Mouse (Mus musculus): ENCODE data around the gene G6pdx. TPM values are rescaled to one million over a fixed set of nuclear protein-coding genes. Genes with fewer than 3 reads are reported as not detected.
A peak's percentile ranks its signal among the peaks of the same experiment; 100 is the strongest.

G6pdx gene
- 35.0 and 37.0 TPM in 2 replicates for polyA plus RNA-seq (2011; ENCODE audit: insufficient read depth, insufficient read length, low read depth, missing spikeins)

DNA sequence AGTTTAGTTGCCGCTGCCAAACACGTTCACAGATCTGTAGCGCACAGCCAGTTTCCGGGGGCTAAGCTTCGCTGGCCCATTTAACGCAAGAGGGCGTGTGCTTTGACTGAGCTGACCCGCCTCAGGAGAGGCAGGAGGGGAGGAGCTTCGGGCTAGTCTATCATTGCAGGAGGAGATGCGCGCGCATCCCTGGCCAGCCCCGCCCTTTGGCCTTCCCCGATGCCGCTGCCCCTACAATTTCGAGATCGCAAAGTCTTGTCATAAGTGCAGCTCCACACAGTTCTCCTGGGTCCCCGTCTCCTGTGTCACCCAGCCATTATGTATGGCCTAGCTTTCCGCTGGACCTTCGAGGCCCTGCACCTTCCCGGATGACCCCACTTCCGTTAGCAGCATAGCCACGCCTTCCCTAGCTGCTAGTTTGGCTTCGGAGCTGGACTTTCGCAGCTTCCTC, at the start of gene G6pdx:
Gene G6pdx, minus strand, starts transcription at position 369 of the 451 bp plus-strand sequence.
- Histone ChIP-seq H3K27ac (ENCODE audit: insufficient read depth, low read length) (peak within 1 kb of the TSS; percentile 76), H3K36me3 (ENCODE audit: control insufficient read depth, insufficient read depth, low read length, poor library complexity, severe bottlenecking) (no peaks in the 10 kb centered on the region; the same call in 1 of the 2 replicates), H3K4me1 (ENCODE audit: control insufficient read depth, insufficient read depth, low read length) (no peaks in the 10 kb centered on the region), H3K9me3 (replicated peaks; ENCODE audit: control insufficient read depth, insufficient read depth, low read length, poor library complexity, severe bottlenecking) (no peaks in the 10 kb centered on the region), H3K27me3 (ENCODE audit: control insufficient read depth, insufficient read depth, low read length, poor library complexity, severe bottlenecking) (no peaks in the 10 kb centered on the region), H3K4me3 (ENCODE audit: low read depth, low read length) (peak within 1 kb of the TSS; percentile 92), H3K9ac (ENCODE audit: low read depth, poor library complexity, severe bottlenecking) (peak within 1 kb of the TSS; percentile 79)
- no peak for TF ChIP-seq CTCF (IDR thresholded peaks at IDR 0.05; ENCODE audit: low read depth, low read length)
- TF ChIP-seq POLR2A (IDR thresholded peaks at IDR 0.05; ENCODE audit: insufficient read depth, low read length) = peak; percentile 60
- TF ChIP-seq EP300 (IDR thresholded peaks at IDR 0.05; ENCODE audit: insufficient read depth, low read depth, low read length) = 0 out of 2 replicates have a peak, but pooled peaks have one; percentile 10

DNA sequence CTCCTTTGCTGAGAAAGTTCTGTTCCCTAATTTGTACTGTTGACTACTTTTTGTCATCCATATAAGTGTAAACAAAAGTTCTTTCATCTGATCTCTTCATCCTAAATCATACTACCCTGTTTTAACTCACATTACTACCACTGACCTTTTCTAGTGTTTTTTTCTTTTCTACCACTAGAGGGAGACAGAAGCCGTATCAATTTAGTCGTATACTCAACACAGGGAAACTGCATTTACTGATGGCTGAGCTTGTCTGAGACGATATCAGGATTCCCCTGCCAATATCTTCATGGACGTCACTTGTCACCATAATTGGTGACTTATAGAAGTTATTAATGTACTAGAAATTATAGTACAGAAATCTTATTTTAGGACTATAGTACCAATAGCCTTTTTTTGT, 23.8 kb upstream of the G6pdx start:
- Histone ChIP-seq H3K4me1 (ENCODE audit: control insufficient read depth, insufficient read depth, low read length) (no peaks in the 10 kb centered on the region), H3K9me3 (replicated peaks; ENCODE audit: control insufficient read depth, insufficient read depth, low read length, poor library complexity, severe bottlenecking) (no peaks in the 10 kb centered on the region), H3K9ac (ENCODE audit: low read depth, poor library complexity, severe bottlenecking) (no peak overlapping the region), H3K27ac (ENCODE audit: insufficient read depth, low read length) (no peak overlapping the region), H3K4me3 (ENCODE audit: low read depth, low read length) (no peak overlapping the region), H3K36me3 (ENCODE audit: control insufficient read depth, insufficient read depth, low read length, poor library complexity, severe bottlenecking) (no peaks in the 10 kb centered on the region), H3K27me3 (ENCODE audit: control insufficient read depth, insufficient read depth, low read length, poor library complexity, severe bottlenecking) (no peaks in the 10 kb centered on the region)
- no peak for TF ChIP-seq EP300 (IDR thresholded peaks at IDR 0.05; ENCODE audit: insufficient read depth, low read depth, low read length)

DNA sequence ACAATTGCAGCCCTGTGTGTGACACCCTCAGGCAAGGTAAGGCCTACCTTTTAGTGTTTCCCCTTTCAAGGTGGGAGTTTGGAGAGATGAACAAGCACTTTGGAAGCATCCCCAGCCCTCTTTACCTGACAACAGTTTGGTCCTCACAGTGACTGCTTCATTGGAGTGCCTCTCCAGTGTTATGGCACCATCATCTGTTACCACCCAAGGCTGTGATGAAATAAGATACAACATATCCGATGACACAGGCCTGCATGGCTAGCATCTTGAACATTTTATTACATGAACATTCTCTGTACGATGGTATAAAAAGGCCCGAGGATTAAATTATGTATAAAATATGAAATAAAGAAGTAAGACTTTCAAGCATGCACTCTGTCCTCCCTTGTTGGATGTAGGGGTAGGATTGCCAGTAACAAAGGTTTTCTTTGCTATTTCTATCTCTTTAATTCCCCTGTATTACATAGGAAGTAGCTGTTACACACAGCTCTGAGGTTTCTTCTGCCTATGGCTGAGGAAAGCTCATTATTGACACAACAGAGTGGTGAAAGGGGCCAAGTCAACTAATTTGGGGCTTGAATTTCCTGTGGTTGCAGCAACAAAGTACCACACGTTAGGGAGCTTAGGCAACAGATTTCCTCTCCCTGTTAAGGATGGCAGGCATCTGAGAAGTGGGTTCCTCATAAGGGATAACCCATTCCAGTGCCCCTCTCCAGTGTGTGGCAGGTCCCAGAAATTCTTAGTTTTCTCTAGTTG, 22.3 kb upstream of the G6pdx start:
- H3K4me1 ChIP-seq (ENCODE audit: control insufficient read depth, insufficient read depth, low read length) = no peaks in the 10 kb centered on the region
- TF ChIP-seq EP300 (IDR thresholded peaks at IDR 0.05; ENCODE audit: insufficient read depth, low read depth, low read length) (no peak), CTCF (IDR thresholded peaks at IDR 0.05; ENCODE audit: low read depth, low read length) (no peak), POLR2A (IDR thresholded peaks at IDR 0.05; ENCODE audit: insufficient read depth, low read length) (no peak)
- H3K4me3 ChIP-seq (ENCODE audit: low read depth, low read length) = no peak overlapping the region
- H3K9me3 ChIP-seq (replicated peaks; ENCODE audit: control insufficient read depth, insufficient read depth, low read length, poor library complexity, severe bottlenecking) = no peaks in the 10 kb centered on the region
- H3K27me3 ChIP-seq (ENCODE audit: control insufficient read depth, insufficient read depth, low read length, poor library complexity, severe bottlenecking) = no peaks in the 10 kb centered on the region
- no peak overlapping the region for H3K27ac ChIP-seq (ENCODE audit: insufficient read depth, low read length)
- no peak overlapping the region for H3K9ac ChIP-seq (ENCODE audit: low read depth, poor library complexity, severe bottlenecking)
- no peaks in the 10 kb centered on the region for H3K36me3 ChIP-seq (ENCODE audit: control insufficient read depth, insufficient read depth, low read length, poor library complexity, severe bottlenecking)

DNA sequence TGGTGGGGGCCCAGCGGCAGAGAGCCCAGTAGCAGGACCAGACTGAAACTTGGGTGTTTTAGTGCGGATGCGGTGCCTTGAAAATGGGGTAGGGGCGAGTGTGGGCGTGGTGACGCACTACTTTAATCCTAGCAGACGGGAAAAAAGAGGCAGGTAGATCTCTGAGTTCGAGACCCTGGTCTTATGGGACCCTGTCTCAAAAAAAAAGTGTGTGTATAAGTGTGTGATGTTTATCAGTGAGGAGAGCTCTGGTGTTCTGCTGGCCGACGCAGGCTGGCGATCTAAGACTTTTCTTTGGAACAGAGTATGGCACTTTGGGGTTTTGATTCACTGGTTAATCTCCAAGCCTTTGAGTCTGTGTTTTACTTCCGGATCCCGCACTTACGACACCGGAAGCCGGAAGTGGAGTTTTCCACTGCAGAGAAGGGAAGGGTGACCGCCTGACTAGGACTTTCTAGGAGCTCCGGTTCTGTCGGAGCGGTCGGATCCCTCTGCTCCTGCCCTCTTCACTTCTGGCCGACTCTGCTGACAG, 362 bp upstream of the G6pdx start:
- Histone ChIP-seq H3K4me1 (ENCODE audit: control insufficient read depth, insufficient read depth, low read length) (no peaks in the 10 kb centered on the region), H3K27me3 (ENCODE audit: control insufficient read depth, insufficient read depth, low read length, poor library complexity, severe bottlenecking) (no peaks in the 10 kb centered on the region), H3K4me3 (ENCODE audit: low read depth, low read length) (peak overlapping the region; percentile 92), H3K36me3 (ENCODE audit: control insufficient read depth, insufficient read depth, low read length, poor library complexity, severe bottlenecking) (peaks cover 2% of the 10 kb centered on the region; the same call in 1 of the 2 replicates), H3K9ac (ENCODE audit: low read depth, poor library complexity, severe bottlenecking) (peak overlapping the region; percentile 79), H3K9me3 (replicated peaks; ENCODE audit: control insufficient read depth, insufficient read depth, low read length, poor library complexity, severe bottlenecking) (no peaks in the 10 kb centered on the region), H3K27ac (ENCODE audit: insufficient read depth, low read length) (peak overlapping the region; percentile 76)
- TF ChIP-seq POLR2A (IDR thresholded peaks at IDR 0.05; ENCODE audit: insufficient read depth, low read length) (no peak), CTCF (IDR thresholded peaks at IDR 0.05; ENCODE audit: low read depth, low read length) (no peak), EP300 (IDR thresholded peaks at IDR 0.05; ENCODE audit: insufficient read depth, low read depth, low read length) (no peak)

DNA sequence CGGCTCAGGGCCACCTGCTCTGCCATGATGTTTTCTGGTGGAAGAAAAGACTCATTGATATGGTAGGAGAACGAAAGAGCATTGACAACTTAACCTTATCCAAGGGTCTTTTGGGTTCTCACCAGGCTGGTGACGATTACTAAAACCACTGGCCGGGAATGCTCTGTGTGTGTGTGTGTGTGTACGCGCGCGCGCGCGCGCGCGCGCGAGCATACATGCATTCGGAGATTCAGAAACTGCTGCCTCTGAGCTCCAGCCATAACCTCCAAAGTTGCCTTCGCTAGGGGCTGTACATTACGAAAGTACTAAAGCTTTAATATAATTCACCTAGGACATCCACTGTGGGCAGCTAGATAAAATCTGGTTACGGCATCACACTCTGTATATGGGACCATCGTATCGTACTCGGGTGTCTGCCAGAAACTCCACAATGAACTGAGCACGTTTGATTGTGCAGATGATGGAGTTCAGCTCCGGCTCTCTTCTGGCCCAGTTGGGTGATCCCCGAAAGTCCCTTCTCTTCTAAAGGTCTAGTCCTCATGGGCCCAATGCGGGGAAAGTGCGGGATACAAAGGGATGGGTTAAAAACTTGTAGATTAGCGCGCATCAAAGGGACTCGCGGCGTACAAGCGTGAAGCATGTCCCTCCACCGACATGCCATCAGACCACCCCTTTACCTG, 708 bp downstream of the G6pdx start:
- TF ChIP-seq CTCF (IDR thresholded peaks at IDR 0.05; ENCODE audit: low read depth, low read length) = no peak
- H3K36me3 ChIP-seq (ENCODE audit: control insufficient read depth, insufficient read depth, low read length, poor library complexity, severe bottlenecking) = no peaks in the 10 kb centered on the region
- H3K27me3 ChIP-seq (ENCODE audit: control insufficient read depth, insufficient read depth, low read length, poor library complexity, severe bottlenecking) = no peaks in the 10 kb centered on the region
- no peak overlapping the region for H3K27ac ChIP-seq (ENCODE audit: insufficient read depth, low read length)
- H3K9ac ChIP-seq (ENCODE audit: low read depth, poor library complexity, severe bottlenecking) = peak overlapping the region; percentile 79
- no peaks in the 10 kb centered on the region for H3K9me3 ChIP-seq (replicated peaks; ENCODE audit: control insufficient read depth, insufficient read depth, low read length, poor library complexity, severe bottlenecking)
- H3K4me3 ChIP-seq (ENCODE audit: low read depth, low read length) = peak overlapping the region; percentile 92
- no peaks in the 10 kb centered on the region for H3K4me1 ChIP-seq (ENCODE audit: control insufficient read depth, insufficient read depth, low read length)

DNA sequence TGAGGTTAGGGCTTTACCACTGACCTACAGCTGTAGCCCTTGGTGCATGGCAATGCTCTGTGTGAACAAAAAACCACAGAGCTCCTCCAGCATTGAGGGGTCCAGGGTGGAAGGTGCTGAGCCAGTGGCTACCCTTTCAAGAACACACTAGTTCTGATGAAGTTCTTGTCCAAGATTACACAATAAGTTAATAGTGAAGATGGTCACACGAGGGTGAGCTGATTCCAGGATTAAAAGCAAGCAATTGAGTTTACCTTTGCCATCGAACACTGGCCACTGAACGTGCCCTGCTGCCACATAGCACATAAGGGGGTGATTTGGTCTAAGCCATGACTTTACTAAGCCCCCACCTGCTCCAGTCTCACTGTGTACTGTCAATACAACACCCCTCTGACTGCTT, 1.9 kb downstream of the G6pdx start:
- no peaks in the 10 kb centered on the region for H3K4me1 ChIP-seq (ENCODE audit: control insufficient read depth, insufficient read depth, low read length)
- H3K9ac ChIP-seq (ENCODE audit: low read depth, poor library complexity, severe bottlenecking) = no peak overlapping the region
- H3K36me3 ChIP-seq (ENCODE audit: control insufficient read depth, insufficient read depth, low read length, poor library complexity, severe bottlenecking) = no peaks in the 10 kb centered on the region
- no peak overlapping the region for H3K4me3 ChIP-seq (ENCODE audit: low read depth, low read length)
- TF ChIP-seq POLR2A (IDR thresholded peaks at IDR 0.05; ENCODE audit: insufficient read depth, low read length) (no peak), EP300 (IDR thresholded peaks at IDR 0.05; ENCODE audit: insufficient read depth, low read depth, low read length) (no peak), CTCF (IDR thresholded peaks at IDR 0.05; ENCODE audit: low read depth, low read length) (no peak)
- H3K9me3 ChIP-seq (replicated peaks; ENCODE audit: control insufficient read depth, insufficient read depth, low read length, poor library complexity, severe bottlenecking) = no peaks in the 10 kb centered on the region
- no peak overlapping the region for H3K27ac ChIP-seq (ENCODE audit: insufficient read depth, low read length)
- no peaks in the 10 kb centered on the region for H3K27me3 ChIP-seq (ENCODE audit: control insufficient read depth, insufficient read depth, low read length, poor library complexity, severe bottlenecking)
